In the genomic region with DNA sequence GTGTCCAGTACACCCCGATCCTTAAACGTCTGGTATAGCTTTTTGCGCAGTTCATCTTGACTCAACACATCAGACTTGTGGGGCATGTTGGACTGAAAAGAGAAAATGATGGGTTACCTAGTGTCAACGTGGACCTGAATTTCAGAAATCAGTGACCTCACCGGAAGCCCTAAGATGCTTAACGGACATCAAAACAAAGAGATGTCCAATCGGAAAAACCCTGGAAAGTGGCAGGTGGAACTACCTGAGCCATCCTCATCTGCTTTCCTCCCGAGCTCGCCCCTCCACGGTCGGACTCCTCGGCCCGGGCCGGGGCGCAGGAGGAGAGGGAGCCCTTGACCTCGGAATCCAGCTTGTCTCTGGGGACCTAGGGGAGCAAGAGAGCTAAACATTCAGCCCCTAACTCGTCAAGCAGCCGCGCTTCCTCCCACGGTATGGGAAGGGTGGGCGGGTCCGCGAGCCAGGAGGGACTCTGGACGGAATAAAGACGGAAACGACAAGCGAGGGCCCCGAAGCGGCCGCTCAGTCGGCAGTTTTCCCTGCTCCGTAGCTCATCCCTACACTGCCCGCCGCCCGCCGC, we compare ENCODE assay signal across 8 mouse cellular contexts. TPM values are rescaled to one million over a fixed set of nuclear protein-coding genes. Genes with fewer than 3 reads are reported as not detected.
DNase-seq lines count a peak whose midpoint lies in the region; ATAC-seq and TF ChIP-seq lines count a peak whose summit lies in the region.

A gene (plus strand): TSS at position 539 of the 580 bp plus-strand sequence.

- WGBS in kidney, adult 2 months = under 1% methylated on average over 26 of the region's 36 CpGs
- WGBS in midbrain, embryonic 11.5 days = 12% methylated on average over 30 of the region's 36 CpGs

- no peaks in the 10 kb centered on the region for H3K27me3 ChIP-seq in kidney, adult 2 months (replicated peaks; ENCODE audit: control insufficient read depth, insufficient read depth, low read length)
- H3K27me3 ChIP-seq in midbrain, embryonic 11.5 days (ENCODE audit: control insufficient read depth, insufficient read depth, low read length) = peaks cover 12% of the 10 kb centered on the region

- no peak for DNase-seq in kidney, adult 2 months
- no peak for DNase-seq in kidney, postnatal 36 days
- DNase-seq in ES-CJ7 (ENCODE audit: low read depth, low spot score) = peak; percentile 12
- DNase-seq in heart, adult 8-10 months (ENCODE audit: low spot score) = peak; percentile 1
- no peak for DNase-seq in layer of hippocampus, postnatal 10 days (ENCODE audit: low spot score in 2 of 2)
- DNase-seq in midbrain, embryonic 11.5 days (ENCODE audit: low spot score, missing footprints) = peak; percentile 91
- DNase-seq in spleen, postnatal 10 days (ENCODE audit: low spot score in 2 of 2) = no peak

- H3K36me3 ChIP-seq in kidney, adult 2 months (ENCODE audit: control insufficient read depth, insufficient read depth, low read length) = no peaks in the 10 kb centered on the region
- H3K36me3 ChIP-seq in midbrain, embryonic 11.5 days (ENCODE audit: control insufficient read depth, insufficient read depth, low read length) = no peaks in the 10 kb centered on the region

- no peak for TF ChIP-seq POLR2A in kidney, adult 2 months (IDR thresholded peaks at IDR 0.05; ENCODE audit: low read depth, low read length)
- TF ChIP-seq POLR2A in cortical plate, adult 2 months (IDR thresholded peaks at IDR 0.05; ENCODE audit: extremely low read depth, insufficient read depth, low read length) = no peak

- ATAC-seq in midbrain, embryonic 11.5 days (ENCODE audit: low FRiP score) = no peak; the same call in 1 of the 2 replicates

- H3K4me1 ChIP-seq in kidney, adult 2 months (ENCODE audit: control insufficient read depth, insufficient read depth, low read length) = no peaks in the 10 kb centered on the region
- no peaks in the 10 kb centered on the region; the same call in 1 of the 2 replicates for H3K4me1 ChIP-seq in cortical plate, adult 2 months (ENCODE audit: control insufficient read depth, insufficient read depth, low read length)
- no peaks in the 10 kb centered on the region for H3K4me1 ChIP-seq in midbrain, embryonic 11.5 days (ENCODE audit: control insufficient read depth, insufficient read depth, low read length)

- no peaks in the 10 kb centered on the region for H3K9me3 ChIP-seq in midbrain, embryonic 11.5 days (ENCODE audit: control insufficient read depth, low read length)

- peak within 1 kb of the TSS; percentile 83 for H3K9ac ChIP-seq in midbrain, embryonic 11.5 days (ENCODE audit: low read length)

- H3K27ac ChIP-seq in kidney, adult 2 months (ENCODE audit: insufficient read depth, low read depth, low read length) = peak within 1 kb of the TSS; percentile 73
- peak within 1 kb of the TSS; percentile 51 for H3K27ac ChIP-seq in cortical plate, adult 2 months (ENCODE audit: insufficient read depth, low read length)
- H3K27ac ChIP-seq in midbrain, embryonic 11.5 days (ENCODE audit: low read depth, low read length) = peak within 1 kb of the TSS; percentile 58; the same call in 1 of the 2 replicates

- H3K4me2 ChIP-seq in midbrain, embryonic 11.5 days = peak within 1 kb of the TSS; percentile 55

- TF ChIP-seq CTCF in kidney, adult 2 months (conservative IDR thresholded peaks at IDR 0.05; ENCODE audit: insufficient read depth, insufficient read length, low read depth, low read length) = no peak
- TF ChIP-seq CTCF in cortical plate, adult 2 months (IDR thresholded peaks at IDR 0.05; ENCODE audit: extremely low read depth, insufficient read depth, low read length) = no peak

- H3K4me3 ChIP-seq in kidney, adult 2 months (ENCODE audit: insufficient read depth, low read depth, low read length) = peak within 1 kb of the TSS; percentile 84
- peak within 1 kb of the TSS; percentile 88 for H3K4me3 ChIP-seq in cortical plate, adult 2 months (ENCODE audit: insufficient read depth, low read length)
- H3K4me3 ChIP-seq in midbrain, embryonic 11.5 days (ENCODE audit: low read depth, low read length) = peak within 1 kb of the TSS; percentile 53

RNA-seq across cellular contexts. Expression of the gene that starts here (rescaled TPM):
- 4.0 and 5.8 TPM in 2 replicates for polyA plus RNA-seq in kidney, adult 2 months (2012; rRNA removed)
- 52.6 and 53.7 TPM in 2 replicates for polyA plus RNA-seq in cortical plate, adult 2 months (2012; rRNA removed)
- 10 to 100 TPM; 13.7 to 18.3 (median 15.3) TPM for total RNA-seq in heart, adult 8-10 months (2022)
- total RNA-seq in layer of hippocampus, postnatal 10 days (2021) = 10 to 100 TPM; 49.9 to 54.1 TPM
- 48.7 and 51.7 TPM in 2 replicates for polyA plus RNA-seq in midbrain, embryonic 11.5 days (2014; fragmentation: Nextera tagmentation; extraction: Ambion mirVana)

Comparison
In these comparisons a context has a peak if more than half of its experiments do, and no peak if none do; other contexts are left out.
1. DNase-seq: peak in ES-CJ7 (single experiment), heart, adult 8-10 months (single experiment) and midbrain, embryonic 11.5 days (single experiment); none in kidney, adult 2 months (single experiment), kidney, postnatal 36 days (0 of 2), layer of hippocampus, postnatal 10 days (0 of 2) and spleen, postnatal 10 days (0 of 2).
2. Peak in every context shown above with its lines, with median percentiles within 50 percentile points of each other: H3K27ac ChIP-seq and H3K4me3 ChIP-seq.